Mouse (Mus musculus) C2C12 (cell line): Measurements from ENCODE around the gene Atp1b2.

ENCODE experiments used
- CTCF ChIP-seq: IDR thresholded peaks from one replicate; pipeline ENCODE4 v1.5.1; 2011; ENCODE audit not compliant: control insufficient read depth, insufficient read depth, insufficient read length
- MYOG ChIP-seq: IDR thresholded peaks from one replicate; pipeline ENCODE4 v1.6.1; 2011; ENCODE audit not compliant: control insufficient read depth, insufficient read length; ENCODE audit errors: extremely low read depth
- USF1 ChIP-seq: IDR thresholded peaks from one replicate; pipeline ENCODE4 v1.6.1; 2011; ENCODE audit warnings: low read depth, mild to moderate bottlenecking, control low read depth, moderate library complexity

DNA sequence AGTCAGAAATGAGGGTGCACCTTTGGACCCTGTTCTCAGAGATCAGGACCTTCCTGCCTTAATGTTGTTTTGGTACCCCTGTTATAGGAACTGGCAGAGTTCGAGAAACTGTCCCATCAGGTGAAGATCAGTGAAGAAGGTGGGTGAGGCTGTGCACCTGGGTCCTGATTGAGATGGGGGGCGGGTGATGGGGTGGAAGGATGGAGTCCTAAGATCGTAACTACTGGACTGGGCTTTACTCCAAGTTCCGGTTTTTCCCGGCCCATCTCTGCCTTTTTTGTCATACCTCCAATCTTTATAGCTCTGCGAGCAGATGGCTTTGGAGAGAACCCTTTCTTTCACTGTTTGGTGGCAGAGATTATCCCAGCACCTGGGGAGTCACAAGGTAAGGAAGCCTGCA is 16.7 kb upstream of the Atp1b2 start:
- no peak for TF ChIP-seq CTCF
- TF ChIP-seq USF1: no peak
- no peak for TF ChIP-seq MYOG
